Mouse (Mus musculus) spleen, adult 12 weeks (tissue): Measurements from ENCODE around the gene Clpb.

Experiments used
- DNase-seq: peaks from one replicate; pipeline ENCODE4 v3.0.0; 2022; ENCODE audit warnings: low spot score

The Clpb gene

GRCm38 (mm10) chr7:101726980-101727379, 63.5 kb downstream of the Clpb start:
- DNase-seq, result no peak

GRCm38 (mm10) chr7:101732096-101732495, 68.7 kb downstream of the Clpb start:
- no peak for DNase-seq

GRCm38 (mm10) chr7:101733042-101733441, 69.6 kb downstream of the Clpb start:
- DNase-seq, result no peak

GRCm38 (mm10) chr7:101735297-101735696, 71.9 kb downstream of the Clpb start:
- no peak for DNase-seq

- DNase-seq, result no peak
Measured at GRCm38 (mm10) chr7:101737735-101738134, 74.3 kb downstream of the Clpb start.

GRCm38 (mm10) chr7:101739602-101740001, 76.2 kb downstream of the Clpb start:
- DNase-seq, result no peak

GRCm38 (mm10) chr7:101743487-101743886, 80.1 kb downstream of the Clpb start:
- DNase-seq, result no peak

- no peak for DNase-seq
Measured at GRCm38 (mm10) chr7:101746559-101747334, 83.3 kb downstream of the Clpb start.

GRCm38 (mm10) chr7:101750268-101750667, 86.8 kb downstream of the Clpb start:
- DNase-seq, result no peak

- DNase-seq, result no peak
Measured at GRCm38 (mm10) chr7:101752346-101752745, 88.9 kb downstream of the Clpb start.

GRCm38 (mm10) chr7:101753492-101753891, 90.1 kb downstream of the Clpb start:
- no peak for DNase-seq

- DNase-seq, result no peak
Measured at GRCm38 (mm10) chr7:101754416-101754815, 91.0 kb downstream of the Clpb start.

GRCm38 (mm10) chr7:101755301-101755700, 91.9 kb downstream of the Clpb start:
- DNase-seq, result no peak

GRCm38 (mm10) chr7:101761899-101762780, 98.7 kb downstream of the Clpb start:
- DNase-seq, result no peak

- DNase-seq, result no peak
Measured at GRCm38 (mm10) chr7:101767335-101767907, 104.0 kb downstream of the Clpb start.

GRCm38 (mm10) chr7:101770051-101770450, 106.6 kb downstream of the Clpb start:
- DNase-seq, result no peak

- no peak for DNase-seq
Measured at GRCm38 (mm10) chr7:101771604-101772003, 108.2 kb downstream of the Clpb start.

GRCm38 (mm10) chr7:101772687-101773086, 109.3 kb downstream of the Clpb start:
- DNase-seq, result no peak

GRCm38 (mm10) chr7:101777053-101777452, 113.6 kb downstream of the Clpb start:
- DNase-seq, result no peak

- no peak for DNase-seq
Measured at GRCm38 (mm10) chr7:101817861-101818401, 154.5 kb downstream of the Clpb start, which contains the start of gene Phox2a. Gene Phox2a (plus strand): TSS chr7:101818313.

- no peak for DNase-seq
Measured at GRCm38 (mm10) chr7:101820295-101821030, 157.0 kb downstream of the Clpb start.
